Mouse (Mus musculus): ENCODE data around the gene Zfp777. TPM values are rescaled to one million over a fixed set of nuclear protein-coding genes. Genes with fewer than 3 reads are reported as not detected.

Gene Zfp777
- polyA plus RNA-seq, 1 experiment from 2014 or later: 9.6 TPM

- no peaks in the 10 kb centered on the region for H3K4me1 ChIP-seq
- H3K4me3 ChIP-seq: no peak overlapping the region
- H3K36me3 ChIP-seq: peaks cover 52% of the 10 kb centered on the region
- no peak overlapping the region for H3K27ac ChIP-seq (replicated peaks)
- no peaks in the 10 kb centered on the region for H3K9me3 ChIP-seq (replicated peaks)
- WGBS: 95% methylated on average over 1 of the region's 1 CpGs
- no peak for DNase-seq (ENCODE audit: low spot score)
- H3K27me3 ChIP-seq (ENCODE audit: low read depth, poor library complexity, severe bottlenecking): no peaks in the 10 kb centered on the region
Measured at GRCm38 (mm10) chr6:48060895-48061294, 12.2 kb upstream of the Zfp777 start.

DNA sequence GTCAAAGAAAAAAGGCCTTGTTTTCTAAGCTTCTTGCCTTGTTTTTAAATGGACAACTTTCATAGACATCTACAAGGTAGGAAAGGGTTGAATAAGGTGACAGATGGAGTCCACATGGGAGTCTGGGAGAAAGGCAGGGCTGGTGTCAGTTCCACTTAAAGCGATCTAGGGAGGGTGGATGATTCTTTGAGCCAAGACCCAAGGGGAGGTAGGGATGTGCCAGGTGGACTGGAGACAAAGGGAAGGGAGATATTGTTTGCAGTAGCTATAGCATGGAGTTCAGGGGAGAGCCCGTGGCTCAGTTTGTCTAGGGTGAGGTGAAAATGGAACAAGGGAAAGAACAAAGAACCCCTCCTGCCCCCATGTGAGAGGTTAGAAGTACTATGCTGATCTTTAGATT is 11.7 kb upstream of the Zfp777 start:
- no peak overlapping the region for H3K4me3 ChIP-seq
- H3K4me1 ChIP-seq: no peaks in the 10 kb centered on the region
- H3K27ac ChIP-seq (replicated peaks): no peak overlapping the region
- H3K27me3 ChIP-seq (ENCODE audit: low read depth, poor library complexity, severe bottlenecking): no peaks in the 10 kb centered on the region
- H3K36me3 ChIP-seq: peaks cover 47% of the 10 kb centered on the region
- 90% methylated on average over 2 of the region's 2 CpGs for WGBS
- H3K9me3 ChIP-seq (replicated peaks): no peaks in the 10 kb centered on the region
- DNase-seq (ENCODE audit: low spot score): no peak

DNA sequence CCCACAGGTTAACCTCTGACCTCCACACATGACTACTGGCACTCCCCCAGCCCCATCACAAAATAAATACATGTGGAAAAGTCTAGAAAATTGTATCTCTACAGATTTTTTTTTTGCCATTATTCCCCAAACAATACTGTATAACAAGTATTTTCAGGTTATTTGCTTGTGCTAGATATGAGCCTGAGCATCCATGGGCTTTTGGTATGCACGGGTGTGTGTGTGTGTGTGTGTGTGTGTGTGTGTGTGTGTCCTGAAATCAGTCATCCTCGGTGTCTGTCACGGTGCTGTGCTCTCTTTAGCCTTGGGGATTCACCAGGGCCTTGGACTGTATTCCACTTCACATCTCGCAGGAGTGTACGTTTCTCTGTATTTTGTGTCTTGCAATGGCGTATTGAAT is 3.4 kb upstream of the Zfp777 start:
- H3K4me3 ChIP-seq: no peak overlapping the region
- peaks cover 14% of the 10 kb centered on the region for H3K4me1 ChIP-seq
- WGBS: 80% methylated on average over 6 of the region's 6 CpGs
- DNase-seq (ENCODE audit: low spot score): no peak
- H3K27me3 ChIP-seq (ENCODE audit: low read depth, poor library complexity, severe bottlenecking): no peaks in the 10 kb centered on the region
- H3K36me3 ChIP-seq: 0 out of 2 replicates have a peak, but pooled peaks cover 3% of the 10 kb centered on the region
- no peaks in the 10 kb centered on the region for H3K9me3 ChIP-seq (replicated peaks)
- no peak overlapping the region for H3K27ac ChIP-seq (replicated peaks)

- H3K27ac ChIP-seq (replicated peaks): no peak overlapping the region
- H3K9me3 ChIP-seq (replicated peaks): no peaks in the 10 kb centered on the region
- 0 out of 2 replicates have a peak, but pooled peaks cover 2% of the 10 kb centered on the region for H3K36me3 ChIP-seq
- peaks cover 19% of the 10 kb centered on the region for H3K4me1 ChIP-seq
- no peak for DNase-seq (ENCODE audit: low spot score)
- no peak overlapping the region for H3K4me3 ChIP-seq
- no peaks in the 10 kb centered on the region for H3K27me3 ChIP-seq (ENCODE audit: low read depth, poor library complexity, severe bottlenecking)
- WGBS: 88% methylated on average over 2 of the region's 2 CpGs
Measured at GRCm38 (mm10) chr6:48051666-48052065, 3.0 kb upstream of the Zfp777 start.

DNA sequence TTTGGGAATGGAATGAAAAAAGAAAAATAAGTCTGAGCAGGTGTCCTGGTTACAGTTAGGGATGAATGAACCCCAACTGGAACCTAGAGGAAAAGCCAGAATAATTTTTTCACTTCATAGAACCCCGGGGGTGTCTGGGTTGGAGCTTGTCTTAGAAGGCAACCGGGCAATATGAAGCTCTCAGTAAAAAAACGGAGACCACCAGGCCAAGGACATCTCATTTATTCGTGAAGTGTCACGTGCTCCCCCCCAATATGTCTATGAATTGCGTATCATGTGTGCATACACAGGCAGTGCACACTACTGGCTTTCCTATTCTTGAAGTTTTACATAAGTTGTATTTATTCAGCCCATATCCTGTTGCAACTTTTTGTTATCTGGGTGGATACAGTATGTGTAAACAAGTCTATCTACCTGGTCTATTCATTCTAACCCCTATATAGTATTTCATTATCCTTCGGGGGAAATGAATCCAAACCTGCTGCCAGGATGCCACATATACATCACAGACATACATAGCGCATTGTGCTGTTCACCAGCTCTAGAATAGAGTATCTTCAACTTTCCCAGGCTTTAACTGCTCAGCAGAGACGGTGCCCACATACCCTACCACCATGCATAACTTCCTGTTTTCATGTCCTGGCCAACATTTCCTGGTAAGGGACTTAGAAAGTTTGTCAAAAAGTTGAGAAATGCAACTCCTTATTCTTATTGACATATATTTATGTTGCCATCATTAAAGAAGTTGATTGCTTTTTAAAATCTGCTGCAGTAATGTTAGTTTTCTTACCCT is 758 bp upstream of the Zfp777 start:
- Histone ChIP-seq H3K27ac (replicated peaks) (peak overlapping the region; percentile 94), H3K36me3 (peaks cover 10% of the 10 kb centered on the region), H3K4me1 (peaks cover 24% of the 10 kb centered on the region), H3K4me3 (peak overlapping the region; percentile 79), H3K27me3 (ENCODE audit: low read depth, poor library complexity, severe bottlenecking) (no peaks in the 10 kb centered on the region), H3K9me3 (replicated peaks) (no peaks in the 10 kb centered on the region)
- DNase-seq (ENCODE audit: low spot score): no peak
- WGBS: 61% methylated on average over 9 of the region's 9 CpGs

- Histone ChIP-seq H3K27me3 (ENCODE audit: low read depth, poor library complexity, severe bottlenecking) (no peaks in the 10 kb centered on the region), H3K36me3 (peaks cover 28% of the 10 kb centered on the region), H3K9me3 (replicated peaks) (no peaks in the 10 kb centered on the region), H3K4me1 (peaks cover 24% of the 10 kb centered on the region), H3K27ac (replicated peaks) (peak overlapping the region; percentile 94), H3K4me3 (peak overlapping the region; percentile 79)
- WGBS: 11% methylated on average over 139 of the region's 150 CpGs
- DNase-seq (ENCODE audit: low spot score): peak; percentile 60
Measured at GRCm38 (mm10) chr6:48047450-48048351, 1.0 kb downstream of the Zfp777 start.

DNA sequence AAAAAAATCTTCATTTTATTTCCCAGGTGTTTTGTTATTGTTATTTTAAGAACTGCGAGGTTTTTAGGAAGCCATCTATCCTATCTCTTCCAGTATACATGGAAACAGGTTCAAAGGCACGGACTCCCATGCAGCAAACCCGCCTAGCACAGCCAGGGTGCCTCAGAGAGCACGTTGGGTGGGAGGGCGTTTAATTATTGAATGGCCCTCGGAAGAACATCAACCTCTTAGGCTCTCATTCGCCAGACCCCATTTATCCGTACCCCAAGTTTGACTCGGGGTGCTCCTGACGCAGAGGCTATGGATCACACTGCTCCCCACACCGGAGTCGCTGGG is 1.6 kb downstream of the Zfp777 start:
- 9% methylated on average over 12 of the region's 12 CpGs for WGBS
- DNase-seq (ENCODE audit: low spot score): no peak

DNA sequence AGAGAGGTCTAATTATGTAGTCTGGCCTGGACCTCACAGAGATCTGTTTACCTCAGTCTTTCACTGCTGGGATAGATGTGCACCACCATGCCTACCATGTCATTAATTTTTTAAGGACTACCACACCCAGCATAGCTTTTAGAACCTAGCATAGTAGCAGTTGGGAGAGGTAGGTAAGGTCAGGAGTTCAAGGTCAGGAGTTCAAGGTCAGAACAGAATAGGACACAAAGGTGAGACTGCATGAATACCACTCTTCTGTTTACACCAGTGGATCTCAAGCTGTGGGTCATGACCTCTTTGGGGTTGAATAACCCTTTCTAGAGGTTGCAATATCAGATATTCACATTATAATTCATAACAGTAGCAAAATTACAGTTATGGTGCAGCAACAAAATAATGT is 16.1 kb downstream of the Zfp777 start:
- Histone ChIP-seq H3K27ac (replicated peaks) (no peak overlapping the region), H3K27me3 (ENCODE audit: low read depth, poor library complexity, severe bottlenecking) (no peaks in the 10 kb centered on the region), H3K4me1 (no peaks in the 10 kb centered on the region), H3K36me3 (peaks cover 100% of the 10 kb centered on the region), H3K9me3 (replicated peaks) (no peaks in the 10 kb centered on the region), H3K4me3 (no peak overlapping the region)
- DNase-seq (ENCODE audit: low spot score): no peak

More for the DNA sequence above, 1.6 kb downstream of the Zfp777 start:
- Histone ChIP-seq H3K4me1 (peaks cover 24% of the 10 kb centered on the region), H3K4me3 (peak overlapping the region; percentile 79), H3K27me3 (ENCODE audit: low read depth, poor library complexity, severe bottlenecking) (no peaks in the 10 kb centered on the region), H3K9me3 (replicated peaks) (no peaks in the 10 kb centered on the region), H3K36me3 (peaks cover 34% of the 10 kb centered on the region), H3K27ac (replicated peaks) (peak overlapping the region; percentile 94)

DNA sequence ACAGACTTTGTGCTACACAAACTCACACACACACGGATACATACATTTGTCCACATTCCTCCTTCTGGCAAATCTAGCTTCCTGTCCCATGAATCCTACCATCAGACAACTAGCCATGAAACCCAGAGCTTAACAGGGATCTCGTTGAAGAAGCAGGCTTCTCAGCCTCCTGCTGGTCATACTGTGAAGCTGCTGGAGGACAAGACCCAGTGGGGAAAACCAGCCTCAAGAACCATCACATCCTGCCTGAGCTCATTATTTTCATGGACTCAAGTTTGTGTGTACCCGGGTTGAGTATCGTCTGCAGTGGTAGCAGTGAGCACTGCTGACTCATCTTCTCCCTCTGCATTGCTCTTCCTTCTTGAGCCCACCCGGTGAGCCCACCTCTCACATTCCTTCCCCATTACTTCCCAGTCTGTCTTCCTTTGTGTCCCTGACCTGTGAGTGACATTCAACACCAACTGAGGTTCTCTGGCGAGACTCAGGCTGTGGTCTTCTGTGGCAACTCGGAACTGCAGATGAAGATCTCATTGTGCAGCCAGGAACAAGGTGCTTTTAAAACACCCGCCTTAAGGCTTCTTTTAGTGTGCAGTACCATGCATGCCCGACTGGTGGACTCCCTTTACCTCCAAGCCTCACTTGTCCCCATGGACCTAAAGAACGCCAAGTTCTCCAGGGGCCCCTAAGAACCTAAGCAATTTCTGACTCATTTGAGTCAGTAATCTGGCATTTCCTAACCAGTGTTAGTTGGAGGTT is 22.6 kb downstream of the Zfp777 start:
- Histone ChIP-seq H3K4me3 (no peak overlapping the region), H3K27ac (replicated peaks) (no peak overlapping the region), H3K27me3 (ENCODE audit: low read depth, poor library complexity, severe bottlenecking) (peaks cover 12% of the 10 kb centered on the region), H3K4me1 (peaks cover 6% of the 10 kb centered on the region; the same call in 1 of the 2 replicates), H3K9me3 (replicated peaks) (peaks cover 14% of the 10 kb centered on the region), H3K36me3 (peaks cover 96% of the 10 kb centered on the region)
- no peak for DNase-seq (ENCODE audit: low spot score)
- WGBS: 84% methylated on average over 10 of the region's 10 CpGs

- H3K27me3 ChIP-seq (ENCODE audit: low read depth, poor library complexity, severe bottlenecking): peaks cover 12% of the 10 kb centered on the region
- H3K4me3 ChIP-seq: peak overlapping the region; percentile 0; the same call in 1 of the 2 replicates
- H3K4me1 ChIP-seq: peaks cover 14% of the 10 kb centered on the region
- no peak overlapping the region for H3K27ac ChIP-seq (replicated peaks)
- peak; percentile 15 for DNase-seq (ENCODE audit: low spot score)
- peaks cover 85% of the 10 kb centered on the region for H3K36me3 ChIP-seq
- WGBS: 75% methylated on average over 21 of the region's 21 CpGs
- peaks cover 14% of the 10 kb centered on the region for H3K9me3 ChIP-seq (replicated peaks)
Measured at GRCm38 (mm10) chr6:48024994-48025345, 23.7 kb downstream of the Zfp777 start.

DNA sequence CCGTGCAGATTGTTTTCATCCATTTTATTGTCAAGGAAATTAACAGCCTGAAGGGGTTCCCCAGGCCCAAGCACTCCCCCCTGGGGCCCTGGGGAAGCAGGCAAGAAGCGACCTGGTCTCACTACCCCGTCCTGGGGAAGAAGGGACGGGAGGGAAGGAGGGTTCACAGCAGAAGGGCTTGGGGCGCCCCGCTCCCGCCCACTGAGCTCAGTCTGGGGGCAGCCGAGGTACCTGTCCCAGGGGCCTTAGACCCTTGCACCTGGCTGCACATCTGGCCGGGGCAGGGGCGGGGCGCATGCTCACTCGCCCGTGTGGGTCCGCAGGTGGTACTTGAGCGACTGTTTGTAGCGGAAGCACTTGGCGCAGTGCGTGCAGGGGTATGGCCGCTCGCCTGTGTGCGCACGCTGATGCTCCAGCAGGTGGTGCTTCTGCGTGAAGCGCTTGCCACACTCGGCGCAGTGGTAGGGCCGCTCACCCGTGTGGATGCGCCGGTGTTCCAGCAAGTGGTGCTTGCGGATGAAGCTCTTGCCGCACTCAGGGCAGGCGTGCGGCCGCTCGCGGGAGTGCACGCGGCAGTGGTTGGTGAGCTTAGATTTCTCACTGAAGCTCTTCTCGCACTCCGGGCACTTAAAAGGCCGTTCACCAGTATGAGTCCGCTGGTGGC is 24.2 kb downstream of the Zfp777 start:
- Histone ChIP-seq H3K36me3 (peaks cover 80% of the 10 kb centered on the region), H3K4me3 (0 out of 2 replicates have a peak overlapping the region, but pooled peaks have one; percentile 0), H3K27ac (replicated peaks) (no peak overlapping the region), H3K4me1 (peaks cover 16% of the 10 kb centered on the region), H3K27me3 (ENCODE audit: low read depth, poor library complexity, severe bottlenecking) (peaks cover 12% of the 10 kb centered on the region), H3K9me3 (replicated peaks) (peaks cover 14% of the 10 kb centered on the region)
- DNase-seq (ENCODE audit: low spot score): no peak
- 82% methylated on average over 43 of the region's 43 CpGs for WGBS

DNA sequence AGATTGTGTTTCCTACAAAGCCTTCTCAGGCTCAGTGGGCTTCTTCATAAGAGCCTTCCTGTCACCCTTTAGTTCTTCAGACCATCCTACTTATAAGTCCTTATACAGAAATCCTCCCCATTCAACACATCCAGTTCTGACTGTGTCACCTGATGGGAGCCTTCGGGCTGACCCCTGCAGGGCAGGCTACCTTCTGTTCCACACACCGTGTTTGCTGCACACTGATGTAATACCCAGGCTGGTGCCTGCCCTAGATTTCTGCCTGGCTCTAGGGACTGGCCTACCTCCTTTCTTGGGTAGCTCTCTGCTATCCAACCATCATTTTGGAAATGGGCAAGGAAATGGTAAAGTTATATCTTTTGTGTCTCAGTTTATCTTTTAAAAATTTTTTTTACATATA is 26.0 kb downstream of the Zfp777 start:
- no peak overlapping the region for H3K27ac ChIP-seq (replicated peaks)
- DNase-seq (ENCODE audit: low spot score): no peak
- H3K4me1 ChIP-seq: peaks cover 16% of the 10 kb centered on the region
- WGBS: 90% methylated on average over 2 of the region's 2 CpGs
- peaks cover 14% of the 10 kb centered on the region for H3K9me3 ChIP-seq (replicated peaks)
- H3K4me3 ChIP-seq: no peak overlapping the region
- H3K27me3 ChIP-seq (ENCODE audit: low read depth, poor library complexity, severe bottlenecking): peaks cover 12% of the 10 kb centered on the region
- H3K36me3 ChIP-seq: peaks cover 66% of the 10 kb centered on the region
